Mouse (Mus musculus) liver, embryonic 14.5 days (tissue): ENCODE results near the gene Tagln2.

Experiments
- CTCF ChIP-seq: IDR thresholded peaks from 2 replicates; pipeline ENCODE4 v1.5.1; 2016; ENCODE audit warnings: antibody characterized with exemption, low read depth, control low read depth
- EP300 ChIP-seq: IDR thresholded peaks from 2 replicates; pipeline ENCODE4 v1.6.1; 2016; ENCODE audit warnings: antibody characterized with exemption, low read depth

- no peak for TF ChIP-seq EP300
- TF ChIP-seq CTCF, result no peak
Observed at GRCm38 (mm10) chr1:172504756-172505155, 4.9 kb downstream of the Tagln2 start.
